Mouse (Mus musculus) CD4-positive, CD25-positive, alpha-beta regulatory T cell (primary cell): Measurements from ENCODE around the gene Gm3033. TPM values are rescaled to one million over a fixed set of nuclear protein-coding genes. Genes with fewer than 3 reads are reported as not detected.

Source experiments
- polyA plus RNA-seq: library from polyadenylated mRNA; unstranded; fragments of 100-300 nt; shearing (Covaris generic); gene quantifications from one replicate; pipeline ENCODE4 v1.2.1, GENCODE M21; 2017

Gene Gm3033
- polyA plus RNA-seq = 0.25 TPM

GRCm38 (mm10) chr14:3845945-3846344, at the start of gene Gm3033:
Gene Gm3033, plus strand, starts transcription at chr14:3846245.

GRCm38 (mm10) chr14:3809774-3810173, 36.3 kb upstream of the Gm3033 start, which contains the start of gene Gm3002:
Gene Gm3002, plus strand, starts transcription at chr14:3810074.

GRCm38 (mm10) chr14:3883872-3884271, 37.8 kb downstream of the Gm3033 start, which contains the start of gene Gm2916:
Gene Gm2916, plus strand, starts transcription at chr14:3884172.

Other genes with a start within 250 kb of the Gm3033 start
- gene Gm3012, start 211.7 kb upstream of the Gm3033 start, polyA plus RNA-seq = not detected
- 2.7 TPM for gene Gm3020, start 194.2 kb upstream of the Gm3033 start, polyA plus RNA-seq
- not detected for gene Gm3043, start 157.5 kb upstream of the Gm3033 start, polyA plus RNA-seq
- 0.26 TPM for gene Gm3002, start 36.2 kb upstream of the Gm3033 start, polyA plus RNA-seq
- gene Gm2916, start 37.9 kb downstream of the Gm3033 start, polyA plus RNA-seq = not detected
- not detected for gene Gm3029, start 85.5 kb downstream of the Gm3033 start, polyA plus RNA-seq
- gene Gm3095, start 117.3 kb downstream of the Gm3033 start, polyA plus RNA-seq = not detected
- gene Gm3099, start 152.1 kb downstream of the Gm3033 start, polyA plus RNA-seq = not detected
- gene Gm5796, start 177.7 kb downstream of the Gm3033 start, polyA plus RNA-seq = 0.77 TPM
- 0.14 TPM for gene Gm3115, start 237.9 kb downstream of the Gm3033 start, polyA plus RNA-seq